Mouse (Mus musculus) midbrain, embryonic 14.5 days (tissue): ENCODE measurements around the gene Cdk19. TPM values are rescaled to one million over a fixed set of nuclear protein-coding genes. Genes with fewer than 3 reads are reported as not detected.

ENCODE experiments used
- ATAC-seq: fragments of 200-750 bp; cut with Nextera tagmentation; 2 replicates; pipeline ENCODE4 v1.8.0; 2017; ENCODE audit warnings: moderate number of reproducible peaks, moderate library complexity; ENCODE audit not compliant: low FRiP score, low TSS enrichment
- DNase-seq: peaks from one replicate; pipeline ENCODE4 v3.0.0-alpha.2; 2015
- H3K27ac ChIP-seq: fragments of 300-500 bp; sonication (generic); replicated peaks from 2 replicates; pipeline ENCODE4 v1.5.1; 2014; ENCODE audit warnings: mild to moderate bottlenecking, low read depth, low read length, moderate library complexity
- H3K27me3 ChIP-seq: fragments of 300-500 bp; sonication (generic); 2 replicates; pipeline ENCODE4 v1.6.1; 2014; ENCODE audit warnings: low read length, control low read depth, mixed read lengths; ENCODE audit not compliant: control insufficient read depth, insufficient read depth
- H3K36me3 ChIP-seq: fragments of 300-500 bp; sonication (generic); 2 replicates; pipeline ENCODE4 v1.6.1; 2014; ENCODE audit warnings: low read length, control low read depth; ENCODE audit not compliant: control insufficient read depth, insufficient read depth
- H3K4me1 ChIP-seq: fragments of 300-500 bp; sonication (generic); 2 replicates; pipeline ENCODE4 v1.6.1; 2014; ENCODE audit warnings: mild to moderate bottlenecking, antibody characterized with exemption, low read length, control low read depth; ENCODE audit not compliant: control insufficient read depth, insufficient read depth
- H3K4me2 ChIP-seq: fragments of 300-500 bp; sonication (generic); 2 replicates; pipeline ENCODE4 v1.6.1; 2014; ENCODE audit warnings: mild to moderate bottlenecking, low read length, moderate library complexity
- H3K4me3 ChIP-seq: fragments of 300-500 bp; sonication (generic); replicated peaks from 2 replicates; pipeline ENCODE4 v1.5.1; 2014; ENCODE audit warnings: low read depth, low read length
- H3K9ac ChIP-seq: fragments of 300-500 bp; sonication (generic); replicated peaks from 2 replicates; pipeline ENCODE4 v1.6.1; 2014; ENCODE audit warnings: mild to moderate bottlenecking, low read length, moderate library complexity
- H3K9me3 ChIP-seq: fragments of 300-500 bp; sonication (generic); 2 replicates; pipeline ENCODE4 v1.6.1; 2016; ENCODE audit warnings: low read length, control low read depth, mixed read lengths; ENCODE audit not compliant: control insufficient read depth
- WGBS: fragments of 180-500 bp; shearing (Covaris S2); extraction: QIAGEN DNeasy Blood & Tissue Kit; methylation state at CpG from one replicate; pipeline ENCODE4 v1.1.7; 2014; 5-methylcytosine and 5-hydroxymethylcytosine counted together
- polyA plus RNA-seq: library from polyadenylated mRNA; unstranded; fragments of >200 nt; fragmentation: Nextera tagmentation; extraction: Ambion mirVana; gene quantifications from 2 replicates; pipeline ENCODE4 v1.2.1, GENCODE M21; 2014

The Cdk19 gene
- polyA plus RNA-seq, 1 experiment from 2014 or later = 13.1 TPM

DNA sequence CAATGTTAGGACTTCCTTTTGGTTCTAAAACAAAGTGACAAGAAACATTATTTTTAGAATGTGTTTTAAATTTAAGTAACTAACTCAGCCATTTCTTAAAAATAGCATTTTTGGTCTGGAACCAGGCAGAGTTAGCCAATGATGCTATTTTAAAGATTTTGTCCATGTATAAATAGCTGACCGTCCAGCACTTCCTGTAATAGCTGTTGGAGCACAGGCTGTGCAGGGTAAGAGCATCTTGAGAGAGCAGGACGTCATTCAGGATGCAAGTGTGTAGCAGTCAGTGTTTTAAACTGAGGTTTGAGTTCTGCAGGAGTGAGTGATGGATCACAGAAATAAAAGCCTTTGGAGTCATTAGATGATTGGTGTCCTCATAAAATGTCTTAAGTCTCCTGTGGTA is 18.8 kb downstream of the Cdk19 start:
- DNase-seq (no peak), ATAC-seq (no peak)
- H3K4me2 ChIP-seq = no peak overlapping the region
- 89% methylated on average over 2 of the region's 2 CpGs for WGBS
- no peaks in the 10 kb centered on the region for H3K36me3 ChIP-seq
- no peaks in the 10 kb centered on the region for H3K27me3 ChIP-seq
- H3K4me1 ChIP-seq = no peaks in the 10 kb centered on the region
- no peaks in the 10 kb centered on the region for H3K9me3 ChIP-seq
- H3K27ac ChIP-seq = no peak overlapping the region
- no peak overlapping the region for H3K4me3 ChIP-seq
- H3K9ac ChIP-seq = no peak overlapping the region

DNA sequence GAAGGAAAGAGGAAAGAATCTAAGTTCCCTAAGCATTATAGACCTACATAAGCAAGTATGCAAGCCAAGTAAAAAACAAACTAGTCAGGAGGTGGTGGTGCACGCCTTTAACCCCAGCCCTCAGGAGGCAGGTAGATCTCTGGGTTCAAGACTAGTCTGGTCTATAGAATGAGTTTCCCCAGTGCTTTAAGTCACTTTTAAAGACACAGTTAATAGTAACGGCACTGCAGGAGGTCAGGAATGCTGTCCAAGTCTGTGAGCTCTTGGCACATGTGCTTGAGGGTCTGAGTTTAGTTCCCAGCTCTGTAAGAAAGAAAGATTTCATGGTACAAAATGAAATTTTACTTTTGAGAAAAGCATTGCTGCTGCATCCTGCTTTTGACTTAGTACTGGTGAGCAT is 19.8 kb downstream of the Cdk19 start:
- 0 out of 2 replicates have a peak, but pooled peaks cover under 1% of the 10 kb centered on the region for H3K4me1 ChIP-seq
- H3K4me2 ChIP-seq = no peak overlapping the region
- no peak overlapping the region for H3K27ac ChIP-seq
- no peaks in the 10 kb centered on the region for H3K27me3 ChIP-seq
- 69% methylated on average over 2 of the region's 2 CpGs for WGBS
- H3K9ac ChIP-seq = no peak overlapping the region
- no peaks in the 10 kb centered on the region for H3K36me3 ChIP-seq
- H3K4me3 ChIP-seq = no peak overlapping the region
- no peak for ATAC-seq
- DNase-seq = no peak
- H3K9me3 ChIP-seq = no peaks in the 10 kb centered on the region

DNA sequence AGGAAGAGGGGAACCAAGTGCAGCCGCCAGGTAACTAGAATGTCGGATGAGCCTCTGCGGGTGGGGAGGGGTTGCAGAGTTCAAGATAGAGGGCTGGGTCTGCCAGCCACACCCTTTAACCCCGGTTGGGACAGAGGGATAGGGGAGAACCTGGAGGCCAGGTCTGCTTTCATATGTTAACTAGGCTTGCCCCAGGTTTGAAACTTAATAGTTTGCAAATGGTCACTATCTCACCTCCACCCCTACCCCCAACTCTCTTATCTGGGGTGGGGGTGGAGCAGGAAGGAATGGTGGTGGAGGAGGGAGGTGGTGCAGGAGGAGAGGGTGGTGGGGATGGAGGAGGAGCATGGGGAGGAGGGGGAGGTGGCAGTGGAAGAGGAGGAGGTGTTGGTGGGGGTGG is 23.6 kb downstream of the Cdk19 start:
- no peaks in the 10 kb centered on the region for H3K9me3 ChIP-seq
- WGBS = 37% methylated on average over 4 of the region's 4 CpGs
- H3K27ac ChIP-seq = no peak overlapping the region

DNA sequence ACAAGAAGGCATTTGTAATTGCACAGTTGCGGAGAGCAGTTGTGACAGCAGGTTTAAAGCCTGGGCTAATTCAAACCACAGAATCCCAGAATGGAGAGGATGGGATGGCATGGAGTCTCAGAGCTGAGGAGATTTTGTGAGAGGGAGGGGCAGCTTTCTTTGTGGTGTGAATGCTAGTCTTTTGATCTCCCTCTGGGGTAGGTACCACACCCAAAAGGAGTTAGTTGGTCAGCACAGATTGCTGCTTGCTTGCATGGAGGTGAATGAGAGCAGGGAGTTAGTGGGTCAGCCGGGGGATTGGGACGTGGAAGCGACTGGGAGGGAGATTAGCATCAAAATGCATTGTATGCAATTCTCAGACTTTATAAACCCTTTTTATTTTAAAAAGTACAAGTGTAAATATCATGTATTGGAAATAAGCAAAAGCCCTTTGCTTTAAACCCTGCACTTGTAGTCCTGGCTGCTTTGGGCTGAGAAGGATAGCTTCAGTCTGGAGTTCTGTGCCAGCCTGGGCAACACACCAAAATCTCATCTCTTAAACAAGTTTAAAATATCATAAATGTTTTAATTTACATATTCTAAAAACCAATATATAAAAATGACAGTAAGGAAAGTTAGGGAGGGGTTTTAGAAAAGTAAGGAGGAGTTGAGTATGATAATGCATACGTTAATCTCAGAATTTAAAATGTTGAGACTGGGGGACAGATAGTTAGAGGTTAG is 25.4 kb downstream of the Cdk19 start:
- Histone ChIP-seq H3K9ac (no peak overlapping the region), H3K27ac (no peak overlapping the region), H3K27me3 (no peaks in the 10 kb centered on the region), H3K9me3 (no peaks in the 10 kb centered on the region), H3K4me2 (no peak overlapping the region), H3K36me3 (no peaks in the 10 kb centered on the region), H3K4me3 (no peak overlapping the region), H3K4me1 (0 out of 2 replicates have a peak, but pooled peaks cover 8% of the 10 kb centered on the region)
- ATAC-seq (no peak), DNase-seq (peak; percentile 12)
- 45% methylated on average over 5 of the region's 5 CpGs for WGBS

More for the DNA sequence above, 23.6 kb downstream of the Cdk19 start:
- H3K27me3 ChIP-seq = no peaks in the 10 kb centered on the region
- no peak overlapping the region for H3K4me3 ChIP-seq
- ATAC-seq = no peak
- no peak for DNase-seq
- no peak overlapping the region for H3K4me2 ChIP-seq
- H3K36me3 ChIP-seq = no peaks in the 10 kb centered on the region
- H3K4me1 ChIP-seq = 0 out of 2 replicates have a peak, but pooled peaks cover 8% of the 10 kb centered on the region
- H3K9ac ChIP-seq = no peak overlapping the region

DNA sequence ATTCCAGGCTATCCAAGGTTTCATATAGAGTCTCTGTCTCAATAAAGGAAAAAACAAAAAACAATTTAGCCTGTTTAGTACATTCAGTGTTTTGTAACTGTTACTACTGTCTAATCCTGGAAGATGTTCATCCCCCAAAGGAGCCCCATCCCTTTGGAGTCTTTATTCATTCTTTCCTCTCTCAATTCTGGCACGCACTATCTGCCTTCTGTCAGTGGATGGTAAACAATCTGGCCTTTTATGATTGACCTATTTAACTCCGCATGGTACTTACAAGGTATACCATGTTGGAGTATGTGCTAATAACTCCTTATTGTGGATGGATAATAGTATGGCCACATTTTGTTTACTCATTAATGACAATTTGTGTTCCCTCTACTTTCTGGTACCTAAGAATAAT is 26.6 kb downstream of the Cdk19 start:
- DNase-seq (no peak), ATAC-seq (no peak)
- no peak overlapping the region for H3K4me3 ChIP-seq
- whole genome bisulfite sequencing = 83% methylated on average over 2 of the region's 2 CpGs
- H3K4me1 ChIP-seq = 0 out of 2 replicates have a peak, but pooled peaks cover 8% of the 10 kb centered on the region
- H3K27me3 ChIP-seq = no peaks in the 10 kb centered on the region
- H3K36me3 ChIP-seq = no peaks in the 10 kb centered on the region
- H3K9me3 ChIP-seq = no peaks in the 10 kb centered on the region
- H3K9ac ChIP-seq = no peak overlapping the region
- no peak overlapping the region for H3K27ac ChIP-seq
- no peak overlapping the region for H3K4me2 ChIP-seq

DNA sequence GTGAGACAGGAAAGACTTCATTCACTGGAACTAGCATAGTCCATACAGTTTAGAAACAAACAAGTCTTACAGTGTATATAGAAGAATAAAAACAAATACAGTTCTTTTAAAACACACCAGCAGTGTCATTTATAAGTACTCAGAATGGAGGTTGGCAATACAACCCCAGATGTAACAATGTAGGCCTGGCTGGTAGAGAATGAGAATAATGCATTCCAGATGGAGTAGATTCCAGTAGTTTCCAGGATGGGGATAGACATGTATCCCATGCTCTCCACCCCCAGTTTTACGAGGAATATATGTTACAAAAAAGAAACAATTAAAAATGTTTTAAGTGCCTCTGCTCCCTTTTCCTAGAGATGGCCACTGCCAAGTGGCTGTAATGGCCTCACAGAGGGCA is 29.2 kb downstream of the Cdk19 start:
- ATAC-seq (no peak), DNase-seq (no peak)
- no peaks in the 10 kb centered on the region for H3K36me3 ChIP-seq
- no peak overlapping the region for H3K9ac ChIP-seq
- WGBS = 90% methylated on average over 1 of the region's 1 CpGs
- no peak overlapping the region for H3K27ac ChIP-seq
- H3K9me3 ChIP-seq = no peaks in the 10 kb centered on the region
- H3K4me1 ChIP-seq = 0 out of 2 replicates have a peak, but pooled peaks cover 15% of the 10 kb centered on the region
- no peak overlapping the region for H3K4me3 ChIP-seq
- no peaks in the 10 kb centered on the region for H3K27me3 ChIP-seq
- no peak overlapping the region for H3K4me2 ChIP-seq

DNA sequence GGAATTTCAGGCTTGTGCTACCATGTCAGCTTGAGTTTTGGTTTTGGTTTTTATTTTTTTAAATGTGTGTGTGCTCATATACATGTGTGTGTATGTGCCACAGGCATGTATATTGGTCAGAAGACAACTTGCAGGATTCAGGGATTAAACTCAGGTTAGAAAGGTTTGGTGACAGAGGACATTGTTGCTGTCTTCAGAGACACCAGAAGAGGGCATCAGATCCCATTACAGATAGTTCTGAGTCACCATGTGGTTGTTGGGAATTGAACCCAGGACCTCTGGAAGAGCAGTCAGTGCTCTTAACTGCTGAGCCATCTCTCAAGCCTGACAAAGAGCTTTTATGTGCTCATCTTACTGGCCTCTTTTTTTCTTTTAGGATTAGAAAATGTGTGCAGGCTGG is 30.8 kb downstream of the Cdk19 start:
- H3K9ac ChIP-seq = no peak overlapping the region
- no peak overlapping the region for H3K4me2 ChIP-seq
- DNase-seq = no peak
- no peaks in the 10 kb centered on the region for H3K9me3 ChIP-seq
- H3K4me3 ChIP-seq = no peak overlapping the region
- no peak for ATAC-seq
- no peaks in the 10 kb centered on the region for H3K27me3 ChIP-seq
- H3K27ac ChIP-seq = no peak overlapping the region
- no peaks in the 10 kb centered on the region for H3K36me3 ChIP-seq
- 0 out of 2 replicates have a peak, but pooled peaks cover 7% of the 10 kb centered on the region for H3K4me1 ChIP-seq

DNA sequence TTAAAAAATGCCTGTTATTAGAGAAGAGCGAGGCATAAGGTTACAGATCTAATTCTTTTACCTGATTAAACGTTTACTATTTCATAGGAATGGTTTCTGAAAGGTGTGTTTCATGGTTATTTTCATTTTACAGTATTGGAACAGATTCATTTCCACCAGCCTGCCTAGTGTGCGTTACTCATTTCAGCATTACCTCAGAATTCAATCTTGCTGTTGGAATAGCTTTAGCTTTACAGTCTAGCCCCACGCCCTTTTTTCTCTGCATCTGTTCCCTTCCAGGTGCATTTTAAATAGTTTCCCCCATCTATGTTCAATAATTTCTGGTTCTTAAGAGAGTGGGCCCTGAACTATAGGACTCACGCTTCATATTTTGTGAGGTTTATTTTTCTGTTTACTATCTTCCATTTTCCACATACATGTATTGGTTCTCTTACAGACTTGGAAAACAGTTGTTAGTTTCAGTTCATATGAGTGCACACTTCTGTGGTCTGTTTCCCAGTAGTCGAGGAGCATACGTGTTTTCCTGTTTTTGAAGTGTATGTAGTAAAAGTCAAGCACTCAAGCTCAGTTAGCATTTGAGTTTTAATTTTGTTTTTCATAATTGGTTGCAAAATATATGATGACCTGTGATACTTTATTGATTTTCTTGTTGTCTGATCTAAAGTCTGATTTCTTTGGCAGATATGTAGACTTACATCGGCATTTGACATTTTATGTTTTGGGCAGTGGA is 32.0 kb downstream of the Cdk19 start:
- DNase-seq (no peak), ATAC-seq (no peak)
- no peaks in the 10 kb centered on the region for H3K27me3 ChIP-seq
- no peak overlapping the region for H3K9ac ChIP-seq
- no peaks in the 10 kb centered on the region for H3K36me3 ChIP-seq
- 0 out of 2 replicates have a peak, but pooled peaks cover 7% of the 10 kb centered on the region for H3K4me1 ChIP-seq
- H3K27ac ChIP-seq = peak overlapping the region; percentile 42
- WGBS = 79% methylated on average over 8 of the region's 8 CpGs
- peak overlapping the region; percentile 30 for H3K4me2 ChIP-seq
- H3K9me3 ChIP-seq = no peaks in the 10 kb centered on the region
- H3K4me3 ChIP-seq = no peak overlapping the region
